Mouse (Mus musculus): Measurements from ENCODE around the gene Hspb7. TPM values are rescaled to one million over a fixed set of nuclear protein-coding genes. Genes with fewer than 3 reads are reported as not detected.

Hspb7 gene
- polyA plus RNA-seq, 1 experiment from 2014 or later: not detected

GRCm38 (mm10) chr4:141397861-141398260 lies 22.7 kb upstream of the Hspb7 start:
- H3K4me3 ChIP-seq: no peak overlapping the region
- H3K9ac ChIP-seq: no peak overlapping the region
- H3K4me1 ChIP-seq: peaks cover 5% of the 10 kb centered on the region; the same call in 1 of the 2 replicates
- H3K27me3 ChIP-seq: peaks cover 6% of the 10 kb centered on the region; the same call in 1 of the 2 replicates
- 69% methylated on average over 12 of the region's 12 CpGs for WGBS
- no peak overlapping the region for H3K4me2 ChIP-seq (replicated peaks)
- H3K36me3 ChIP-seq: no peaks in the 10 kb centered on the region
- no peak for ATAC-seq (ENCODE audit: insufficient number of reproducible peaks, insufficient read depth, low FRiP score, low TSS enrichment)
- H3K27ac ChIP-seq: no peak overlapping the region
- no peaks in the 10 kb centered on the region for H3K9me3 ChIP-seq

- no peaks in the 10 kb centered on the region for H3K9me3 ChIP-seq
- H3K27ac ChIP-seq: no peak within 1 kb of the TSS
- no peak within 1 kb of the TSS for H3K4me2 ChIP-seq (replicated peaks)
- ATAC-seq (ENCODE audit: insufficient number of reproducible peaks, insufficient read depth, low FRiP score, low TSS enrichment): no peak
- no peak within 1 kb of the TSS for H3K9ac ChIP-seq
- H3K36me3 ChIP-seq: no peaks in the 10 kb centered on the region
- peaks cover 5% of the 10 kb centered on the region; the same call in 1 of the 2 replicates for H3K4me1 ChIP-seq
- WGBS: 56% methylated on average over 12 of the region's 12 CpGs
- H3K27me3 ChIP-seq: peaks cover 6% of the 10 kb centered on the region; the same call in 1 of the 2 replicates
- no peak within 1 kb of the TSS for H3K4me3 ChIP-seq
These were observed 22.0 kb upstream of the Hspb7 start, which contains the start of gene Clcnka for GRCm38 (mm10) chr4:141398545-141398944. Gene Clcnka, minus strand, starts transcription at chr4:141398724.

GRCm38 (mm10) chr4:141400171-141400570 lies 20.4 kb upstream of the Hspb7 start:
- H3K9me3 ChIP-seq: no peaks in the 10 kb centered on the region
- no peak overlapping the region for H3K4me3 ChIP-seq
- ATAC-seq (ENCODE audit: insufficient number of reproducible peaks, insufficient read depth, low FRiP score, low TSS enrichment): no peak
- no peak overlapping the region for H3K4me2 ChIP-seq (replicated peaks)
- H3K36me3 ChIP-seq: no peaks in the 10 kb centered on the region
- H3K9ac ChIP-seq: no peak overlapping the region
- peaks cover 5% of the 10 kb centered on the region; the same call in 1 of the 2 replicates for H3K4me1 ChIP-seq
- WGBS: 84% methylated on average over 15 of the region's 15 CpGs
- H3K27ac ChIP-seq: no peak overlapping the region
- peaks cover 6% of the 10 kb centered on the region; the same call in 1 of the 2 replicates for H3K27me3 ChIP-seq

GRCm38 (mm10) chr4:141404518-141405313 lies 15.9 kb upstream of the Hspb7 start:
- no peak overlapping the region for H3K27ac ChIP-seq
- H3K4me2 ChIP-seq (replicated peaks): peak overlapping the region; percentile 40
- H3K4me3 ChIP-seq: 0 out of 2 replicates have a peak overlapping the region, but pooled peaks have one; percentile 12
- H3K36me3 ChIP-seq: no peaks in the 10 kb centered on the region
- no peaks in the 10 kb centered on the region for H3K9me3 ChIP-seq
- WGBS: 11% methylated on average over 15 of the region's 15 CpGs
- H3K4me1 ChIP-seq: no peaks in the 10 kb centered on the region
- no peak overlapping the region for H3K9ac ChIP-seq
- peak; percentile 71 for ATAC-seq (ENCODE audit: insufficient number of reproducible peaks, insufficient read depth, low FRiP score, low TSS enrichment)
- H3K27me3 ChIP-seq: 0 out of 2 replicates have a peak, but pooled peaks cover 7% of the 10 kb centered on the region

GRCm38 (mm10) chr4:141405314-141405622 lies 15.3 kb upstream of the Hspb7 start:
- Histone ChIP-seq H3K27me3 (0 out of 2 replicates have a peak, but pooled peaks cover 7% of the 10 kb centered on the region), H3K36me3 (no peaks in the 10 kb centered on the region), H3K4me2 (replicated peaks) (no peak overlapping the region), H3K9me3 (no peaks in the 10 kb centered on the region), H3K4me1 (no peaks in the 10 kb centered on the region), H3K4me3 (no peak overlapping the region), H3K27ac (no peak overlapping the region), H3K9ac (no peak overlapping the region)
- no peak for ATAC-seq (ENCODE audit: insufficient number of reproducible peaks, insufficient read depth, low FRiP score, low TSS enrichment)
- 80% methylated on average over 3 of the region's 3 CpGs for WGBS

GRCm38 (mm10) chr4:141406516-141407299 lies 13.9 kb upstream of the Hspb7 start:
- no peak overlapping the region for H3K27ac ChIP-seq
- H3K27me3 ChIP-seq: peaks cover 13% of the 10 kb centered on the region; the same call in 1 of the 2 replicates
- ATAC-seq (ENCODE audit: insufficient number of reproducible peaks, insufficient read depth, low FRiP score, low TSS enrichment): no peak

GRCm38 (mm10) chr4:141408577-141408976 lies 12.0 kb upstream of the Hspb7 start:
- no peak overlapping the region for H3K9ac ChIP-seq
- no peaks in the 10 kb centered on the region for H3K36me3 ChIP-seq
- WGBS: 93% methylated on average over 3 of the region's 3 CpGs
- H3K27me3 ChIP-seq: peaks cover 16% of the 10 kb centered on the region; the same call in 1 of the 2 replicates
- H3K4me3 ChIP-seq: no peak overlapping the region
- no peaks in the 10 kb centered on the region for H3K4me1 ChIP-seq
- H3K27ac ChIP-seq: no peak overlapping the region
- no peaks in the 10 kb centered on the region for H3K9me3 ChIP-seq
- H3K4me2 ChIP-seq (replicated peaks): no peak overlapping the region
- no peak for ATAC-seq (ENCODE audit: insufficient number of reproducible peaks, insufficient read depth, low FRiP score, low TSS enrichment)

More at GRCm38 (mm10) chr4:141406516-141407299, 13.9 kb upstream of the Hspb7 start:
- Histone ChIP-seq H3K9me3 (no peaks in the 10 kb centered on the region), H3K4me2 (replicated peaks) (no peak overlapping the region), H3K9ac (no peak overlapping the region), H3K4me1 (no peaks in the 10 kb centered on the region), H3K4me3 (no peak overlapping the region), H3K36me3 (no peaks in the 10 kb centered on the region)
- WGBS: 45% methylated on average over 14 of the region's 14 CpGs

GRCm38 (mm10) chr4:141411430-141411992 lies 9.1 kb upstream of the Hspb7 start:
- Histone ChIP-seq H3K4me1 (no peaks in the 10 kb centered on the region), H3K9me3 (no peaks in the 10 kb centered on the region), H3K27me3 (peaks cover 13% of the 10 kb centered on the region; the same call in 1 of the 2 replicates), H3K36me3 (no peaks in the 10 kb centered on the region), H3K4me2 (replicated peaks) (no peak overlapping the region), H3K27ac (no peak overlapping the region), H3K9ac (no peak overlapping the region), H3K4me3 (no peak overlapping the region)
- no peak for ATAC-seq (ENCODE audit: insufficient number of reproducible peaks, insufficient read depth, low FRiP score, low TSS enrichment)
- 18% methylated on average over 22 of the region's 22 CpGs for WGBS

- ATAC-seq (ENCODE audit: insufficient number of reproducible peaks, insufficient read depth, low FRiP score, low TSS enrichment): no peak
- H3K9ac ChIP-seq: no peak within 1 kb of the TSS
- no peaks in the 10 kb centered on the region for H3K36me3 ChIP-seq
- H3K4me3 ChIP-seq: no peak within 1 kb of the TSS
- WGBS: 63% methylated on average over 7 of the region's 7 CpGs
- peaks cover 5% of the 10 kb centered on the region; the same call in 1 of the 2 replicates for H3K4me1 ChIP-seq
- H3K4me2 ChIP-seq (replicated peaks): no peak within 1 kb of the TSS
- H3K27me3 ChIP-seq: peaks cover 9% of the 10 kb centered on the region; the same call in 1 of the 2 replicates
- H3K9me3 ChIP-seq: no peaks in the 10 kb centered on the region
- no peak within 1 kb of the TSS for H3K27ac ChIP-seq
These were observed 4.7 kb upstream of the Hspb7 start, which contains the start of gene Clcnkb for GRCm38 (mm10) chr4:141415924-141416323. Gene Clcnkb, minus strand, starts transcription at chr4:141416014.

GRCm38 (mm10) chr4:141419398-141420191 lies 984 bp upstream of the Hspb7 start:
- ATAC-seq (ENCODE audit: insufficient number of reproducible peaks, insufficient read depth, low FRiP score, low TSS enrichment): no peak
- WGBS: 65% methylated on average over 27 of the region's 27 CpGs
- Histone ChIP-seq H3K27me3 (peaks cover 7% of the 10 kb centered on the region), H3K9ac (no peak overlapping the region), H3K9me3 (no peaks in the 10 kb centered on the region), H3K27ac (no peak overlapping the region), H3K36me3 (no peaks in the 10 kb centered on the region), H3K4me2 (replicated peaks) (no peak overlapping the region), H3K4me1 (peaks cover 5% of the 10 kb centered on the region; the same call in 1 of the 2 replicates), H3K4me3 (no peak overlapping the region)

- no peak for ATAC-seq (ENCODE audit: insufficient number of reproducible peaks, insufficient read depth, low FRiP score, low TSS enrichment)
- Histone ChIP-seq H3K4me2 (replicated peaks) (no peak overlapping the region), H3K36me3 (no peaks in the 10 kb centered on the region), H3K27me3 (peaks cover 13% of the 10 kb centered on the region), H3K4me1 (peaks cover 14% of the 10 kb centered on the region), H3K9ac (no peak overlapping the region), H3K4me3 (no peak overlapping the region), H3K9me3 (no peaks in the 10 kb centered on the region), H3K27ac (no peak overlapping the region)
- 45% methylated on average over 9 of the region's 9 CpGs for WGBS
These were observed 307 bp downstream of the Hspb7 start for GRCm38 (mm10) chr4:141420886-141421285.
